Mouse (Mus musculus): ENCODE measurements around the gene Mdfic. TPM values are rescaled to one million over a fixed set of nuclear protein-coding genes. Genes with fewer than 3 reads are reported as not detected.

The Mdfic gene
- polyA plus RNA-seq, 1 experiment from 2014 or later, result 1.0 TPM

- Histone ChIP-seq H3K9me3 (no peaks in the 10 kb centered on the region), H3K27ac (no peak overlapping the region), H3K36me3 (replicated peaks) (no peaks in the 10 kb centered on the region), H3K4me2 (no peak overlapping the region), H3K4me1 (peaks cover 3% of the 10 kb centered on the region), H3K4me3 (no peak overlapping the region), H3K9ac (no peak overlapping the region), H3K27me3 (replicated peaks) (peaks cover 4% of the 10 kb centered on the region; the same call in 1 of the 2 replicates)
- WGBS, result 90% methylated on average over 6 of the region's 6 CpGs
- no peak for ATAC-seq (replicated peaks)
Observed at GRCm38 (mm10) chr6:15726422-15726821, 6.0 kb downstream of the Mdfic start.

DNA sequence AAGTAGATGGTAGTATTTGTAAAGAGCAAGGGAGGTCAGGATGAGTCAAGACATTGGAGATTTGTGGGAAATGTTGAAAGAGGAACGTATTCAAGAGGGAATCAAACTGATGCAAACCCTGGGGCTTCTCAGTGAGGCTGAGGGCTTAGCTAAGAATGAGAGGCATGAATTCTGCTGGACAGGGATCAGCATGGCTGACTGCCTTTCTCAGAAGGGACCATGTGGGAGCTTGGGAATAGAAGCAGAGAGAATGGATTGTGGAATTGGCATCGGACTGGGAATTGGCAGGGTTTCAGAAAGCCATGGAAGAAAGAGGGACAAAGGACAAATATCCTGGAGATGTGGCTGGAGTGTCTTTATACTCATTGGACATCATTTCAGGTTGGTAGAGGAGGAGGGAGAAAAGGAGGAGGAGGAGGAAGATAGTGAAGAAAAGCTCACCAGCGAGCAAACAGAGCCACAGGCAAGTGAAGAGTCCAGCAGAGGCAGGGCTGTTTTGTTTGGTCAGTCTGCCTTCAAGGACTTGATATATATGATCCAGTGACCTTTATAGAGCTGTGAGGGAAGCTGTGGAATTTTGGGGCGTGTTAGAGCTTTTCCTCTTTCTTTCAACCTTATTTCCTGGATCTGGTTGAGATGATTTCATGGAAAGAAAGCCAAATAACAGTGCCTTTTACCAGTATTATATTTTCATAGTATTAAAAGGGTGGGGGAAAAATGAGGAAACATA, 7.4 kb downstream of the Mdfic start:
- Histone ChIP-seq H3K4me3 (no peak overlapping the region), H3K27me3 (replicated peaks) (no peaks in the 10 kb centered on the region), H3K27ac (no peak overlapping the region), H3K4me1 (no peaks in the 10 kb centered on the region), H3K36me3 (replicated peaks) (no peaks in the 10 kb centered on the region), H3K4me2 (no peak overlapping the region), H3K9ac (no peak overlapping the region), H3K9me3 (no peaks in the 10 kb centered on the region)
- WGBS, result 60% methylated on average over 4 of the region's 4 CpGs
- ATAC-seq (replicated peaks), result no peak

GRCm38 (mm10) chr6:15728844-15729577, 8.6 kb downstream of the Mdfic start:
- WGBS, result 92% methylated on average over 6 of the region's 6 CpGs

DNA sequence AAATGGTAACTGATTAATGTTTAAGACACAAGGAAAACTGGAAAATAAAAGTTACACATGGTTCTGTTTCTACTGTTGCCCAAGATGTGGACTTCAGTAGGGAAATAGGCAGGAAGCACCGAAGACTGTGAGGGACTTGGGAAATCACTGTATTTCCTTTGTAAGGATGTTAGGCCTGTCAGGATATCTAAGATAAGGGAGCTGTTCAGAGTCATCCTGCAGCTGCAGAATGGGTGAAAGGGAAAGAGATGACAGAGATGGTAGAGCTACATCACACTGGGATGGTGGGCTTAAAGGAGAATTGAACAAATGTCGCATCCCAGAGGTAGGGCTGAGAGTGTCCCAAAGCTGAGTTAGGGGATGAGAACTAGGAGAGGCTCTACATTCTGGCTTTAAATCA, 9.8 kb downstream of the Mdfic start:
- ATAC-seq (replicated peaks), result no peak

More at GRCm38 (mm10) chr6:15728844-15729577, 8.6 kb downstream of the Mdfic start:
- Histone ChIP-seq H3K36me3 (replicated peaks) (no peaks in the 10 kb centered on the region), H3K27me3 (replicated peaks) (no peaks in the 10 kb centered on the region), H3K27ac (no peak overlapping the region), H3K4me2 (no peak overlapping the region), H3K4me3 (no peak overlapping the region), H3K4me1 (no peaks in the 10 kb centered on the region), H3K9ac (no peak overlapping the region), H3K9me3 (no peaks in the 10 kb centered on the region)
- no peak for ATAC-seq (replicated peaks)

GRCm38 (mm10) chr6:15730666-15731065, 10.2 kb downstream of the Mdfic start:
- no peaks in the 10 kb centered on the region for H3K4me1 ChIP-seq
- no peak for ATAC-seq (replicated peaks)
- no peak overlapping the region for H3K27ac ChIP-seq
- no peaks in the 10 kb centered on the region for H3K36me3 ChIP-seq (replicated peaks)
- H3K27me3 ChIP-seq (replicated peaks), result no peaks in the 10 kb centered on the region
- WGBS, result 74% methylated on average over 4 of the region's 4 CpGs
- H3K9ac ChIP-seq, result no peak overlapping the region
- no peak overlapping the region for H3K4me2 ChIP-seq
- H3K4me3 ChIP-seq, result no peak overlapping the region
- no peaks in the 10 kb centered on the region for H3K9me3 ChIP-seq

More for the DNA sequence above, 9.8 kb downstream of the Mdfic start:
- Histone ChIP-seq H3K9me3 (no peaks in the 10 kb centered on the region), H3K27me3 (replicated peaks) (no peaks in the 10 kb centered on the region), H3K27ac (no peak overlapping the region), H3K36me3 (replicated peaks) (no peaks in the 10 kb centered on the region), H3K4me3 (no peak overlapping the region), H3K4me1 (no peaks in the 10 kb centered on the region), H3K9ac (no peak overlapping the region), H3K4me2 (no peak overlapping the region)
- WGBS, result 93% methylated on average over 2 of the region's 2 CpGs

GRCm38 (mm10) chr6:15731452-15731851, 11.0 kb downstream of the Mdfic start:
- 88% methylated on average over 7 of the region's 7 CpGs for WGBS
- no peak overlapping the region for H3K9ac ChIP-seq
- no peaks in the 10 kb centered on the region for H3K27me3 ChIP-seq (replicated peaks)
- H3K27ac ChIP-seq, result no peak overlapping the region
- H3K4me3 ChIP-seq, result no peak overlapping the region
- no peaks in the 10 kb centered on the region for H3K9me3 ChIP-seq
- no peak for ATAC-seq (replicated peaks)
- H3K4me1 ChIP-seq, result no peaks in the 10 kb centered on the region
- H3K36me3 ChIP-seq (replicated peaks), result no peaks in the 10 kb centered on the region
- H3K4me2 ChIP-seq, result no peak overlapping the region

- Histone ChIP-seq H3K9ac (no peak overlapping the region), H3K27ac (no peak overlapping the region), H3K4me3 (no peak overlapping the region), H3K4me2 (no peak overlapping the region), H3K36me3 (replicated peaks) (no peaks in the 10 kb centered on the region), H3K4me1 (no peaks in the 10 kb centered on the region), H3K9me3 (no peaks in the 10 kb centered on the region), H3K27me3 (replicated peaks) (no peaks in the 10 kb centered on the region)
- 67% methylated on average over 8 of the region's 8 CpGs for WGBS
- ATAC-seq (replicated peaks), result peak; percentile 52; the same call in 1 of the 2 replicates
Observed at GRCm38 (mm10) chr6:15737312-15737911, 17.0 kb downstream of the Mdfic start.

DNA sequence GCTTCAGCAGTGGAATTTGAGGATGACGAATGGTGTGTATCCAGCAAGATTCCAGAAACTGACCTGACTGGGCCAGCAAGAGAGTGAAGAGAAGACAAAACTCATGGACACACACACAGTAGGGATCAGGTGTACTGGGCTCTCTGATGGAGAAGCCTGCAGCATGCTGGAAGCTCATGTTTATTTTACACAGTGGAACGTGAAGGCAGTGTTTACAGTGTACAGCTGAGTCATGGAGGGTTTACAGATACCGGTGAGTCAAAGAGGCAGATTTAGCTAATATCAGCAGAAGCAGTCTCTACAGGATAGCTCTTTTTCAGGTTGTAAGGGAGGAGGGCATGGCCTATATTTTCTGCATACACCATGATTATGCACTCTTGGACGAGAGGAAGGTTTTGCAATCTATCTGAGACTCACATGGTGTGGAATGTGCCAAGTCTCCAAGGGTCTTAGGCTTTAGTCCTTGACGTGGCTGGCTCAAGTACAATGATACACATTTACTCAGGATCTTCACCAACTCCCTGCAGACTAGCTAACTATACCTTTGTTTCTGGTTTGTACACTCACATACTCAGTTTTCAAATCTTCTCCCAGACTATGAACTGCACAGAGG, 18.0 kb downstream of the Mdfic start:
- Histone ChIP-seq H3K9me3 (no peaks in the 10 kb centered on the region), H3K4me1 (no peaks in the 10 kb centered on the region), H3K9ac (no peak overlapping the region), H3K4me2 (no peak overlapping the region), H3K27ac (no peak overlapping the region), H3K4me3 (no peak overlapping the region), H3K36me3 (replicated peaks) (no peaks in the 10 kb centered on the region), H3K27me3 (replicated peaks) (no peaks in the 10 kb centered on the region)
- 74% methylated on average over 5 of the region's 5 CpGs for WGBS
- no peak for ATAC-seq (replicated peaks)

GRCm38 (mm10) chr6:15739132-15739531, 18.7 kb downstream of the Mdfic start:
- H3K9ac ChIP-seq, result no peak overlapping the region
- no peak overlapping the region for H3K4me3 ChIP-seq
- H3K36me3 ChIP-seq (replicated peaks), result no peaks in the 10 kb centered on the region
- H3K27me3 ChIP-seq (replicated peaks), result no peaks in the 10 kb centered on the region
- no peaks in the 10 kb centered on the region for H3K4me1 ChIP-seq
- no peaks in the 10 kb centered on the region for H3K9me3 ChIP-seq
- no peak overlapping the region for H3K27ac ChIP-seq
- 89% methylated on average over 3 of the region's 3 CpGs for WGBS
- no peak overlapping the region for H3K4me2 ChIP-seq
- no peak for ATAC-seq (replicated peaks)

DNA sequence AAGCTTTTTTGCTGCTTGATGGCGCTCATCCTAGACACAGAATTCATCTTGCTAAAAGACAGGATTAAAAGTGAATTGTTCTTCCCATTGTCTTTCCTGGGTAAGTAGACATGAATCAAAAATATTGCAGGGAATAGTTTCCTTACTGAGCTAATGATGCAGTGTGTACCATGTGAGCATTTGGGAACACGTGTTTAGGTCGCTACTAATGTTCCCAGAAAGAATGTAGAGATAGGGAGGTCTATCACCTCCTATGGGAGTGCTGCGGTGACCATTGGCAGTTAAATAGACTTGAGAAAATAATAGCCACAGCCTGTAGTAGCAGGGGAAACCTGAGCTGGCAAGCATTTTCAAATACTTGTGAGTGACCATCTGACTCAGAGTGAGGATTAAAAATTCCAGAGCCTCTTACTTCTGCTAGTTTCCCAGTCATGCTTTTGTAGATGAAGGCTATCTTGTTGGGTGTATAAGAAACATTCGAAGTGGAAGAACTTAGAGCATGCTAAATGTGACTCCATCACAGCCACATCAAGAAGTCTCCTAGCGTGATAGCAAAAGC, 22.2 kb downstream of the Mdfic start:
- no peak for ATAC-seq (replicated peaks)
- Histone ChIP-seq H3K9me3 (no peaks in the 10 kb centered on the region), H3K4me3 (no peak overlapping the region), H3K4me1 (peaks cover 3% of the 10 kb centered on the region; the same call in 1 of the 2 replicates), H3K27ac (no peak overlapping the region), H3K36me3 (replicated peaks) (no peaks in the 10 kb centered on the region), H3K27me3 (replicated peaks) (no peaks in the 10 kb centered on the region), H3K9ac (no peak overlapping the region), H3K4me2 (no peak overlapping the region)
- 81% methylated on average over 6 of the region's 6 CpGs for WGBS

DNA sequence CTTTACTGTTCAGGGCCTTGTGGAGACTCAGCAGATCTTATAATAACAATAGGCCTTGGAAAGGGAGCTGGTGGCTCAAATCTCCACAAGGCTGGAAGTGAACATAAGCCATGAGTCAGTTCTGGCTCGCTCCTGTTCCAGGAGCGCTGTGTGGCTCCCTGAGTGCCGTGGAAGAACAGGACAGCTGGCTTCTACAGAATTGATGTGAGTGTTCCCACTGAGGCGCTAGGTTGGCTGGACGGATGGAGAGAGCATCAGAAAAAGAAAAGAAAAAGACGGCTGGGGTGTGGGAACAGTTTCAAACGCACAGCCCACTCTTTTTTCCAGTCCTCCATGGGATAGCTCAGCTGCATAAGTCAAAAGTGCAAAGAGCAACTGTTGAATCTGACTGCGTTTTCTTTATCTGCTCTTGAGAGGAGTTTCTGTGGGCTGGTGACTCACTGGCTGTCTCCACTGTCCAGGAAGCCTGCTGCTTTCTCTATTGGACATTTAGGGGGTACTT, 22.9 kb downstream of the Mdfic start:
- 74% methylated on average over 8 of the region's 8 CpGs for WGBS
- Histone ChIP-seq H3K4me1 (peaks cover 3% of the 10 kb centered on the region; the same call in 1 of the 2 replicates), H3K9me3 (no peaks in the 10 kb centered on the region), H3K27ac (no peak overlapping the region), H3K27me3 (replicated peaks) (no peaks in the 10 kb centered on the region), H3K9ac (no peak overlapping the region), H3K36me3 (replicated peaks) (no peaks in the 10 kb centered on the region), H3K4me2 (no peak overlapping the region), H3K4me3 (no peak overlapping the region)
- ATAC-seq (replicated peaks), result no peak

GRCm38 (mm10) chr6:15743793-15744192, 23.3 kb downstream of the Mdfic start:
- Histone ChIP-seq H3K27me3 (replicated peaks) (no peaks in the 10 kb centered on the region), H3K4me2 (no peak overlapping the region), H3K9me3 (no peaks in the 10 kb centered on the region), H3K4me1 (peaks cover 3% of the 10 kb centered on the region; the same call in 1 of the 2 replicates), H3K9ac (no peak overlapping the region), H3K27ac (no peak overlapping the region), H3K4me3 (no peak overlapping the region), H3K36me3 (replicated peaks) (no peaks in the 10 kb centered on the region)
- 83% methylated on average over 6 of the region's 6 CpGs for WGBS
- no peak for ATAC-seq (replicated peaks)

Measured in midbrain, embryonic 15.5 days (tissue).